Mouse (Mus musculus) ES-E14 (cell line): ENCODE measurements around the gene Rap1gap2. TPM values are rescaled to one million over a fixed set of nuclear protein-coding genes. Genes with fewer than 3 reads are reported as not detected.

Source experiments
- DNase-seq: peaks from one replicate; pipeline ENCODE4 v3.0.0-alpha.2; 2013; ENCODE audit warnings: low read depth, low spot score
- H3K27ac ChIP-seq: 2 replicates; pipeline ENCODE4 v1.5.1; 2012; ENCODE audit warnings: low read depth, mild to moderate bottlenecking, low read length, moderate library complexity, mixed read lengths; ENCODE audit not compliant: poor library complexity, insufficient read depth, severe bottlenecking
- H3K36me3 ChIP-seq: 2 replicates; pipeline ENCODE4 v1.6.1; 2012; ENCODE audit warnings: mild to moderate bottlenecking, low read length, moderate library complexity, mixed read lengths; ENCODE audit not compliant: control insufficient read depth, poor library complexity, insufficient read depth, severe bottlenecking
- H3K4me1 ChIP-seq, 2 experiments: fragments of 150-350 bp in 1 of 2; sonication (generic) in 1 of 2; 2 replicates each; pipeline ENCODE4 v1.6.1; 2012; ENCODE audit warnings: low read length in 2 of 2, mild to moderate bottlenecking in 1 of 2, mixed read lengths in 1 of 2; ENCODE audit not compliant: control insufficient read depth in 2 of 2, insufficient read depth in 2 of 2, poor library complexity in 1 of 2
- H3K4me3 ChIP-seq, 2 experiments: fragments of 150-350 bp in 1 of 2; sonication (generic) in 1 of 2; 2 replicates each; pipeline ENCODE4 v1.5.1; 2012; ENCODE audit warnings: low read length in 2 of 2, low read depth in 1 of 2, mild to moderate bottlenecking in 1 of 2, mixed read lengths in 1 of 2; ENCODE audit not compliant: insufficient read depth in 1 of 2, poor library complexity in 1 of 2, severe bottlenecking in 1 of 2
- H3K9ac ChIP-seq: 2 replicates; pipeline ENCODE4 v1.6.1; 2012; ENCODE audit warnings: low read depth, mild to moderate bottlenecking, low read length, mixed read lengths; ENCODE audit not compliant: poor library complexity, insufficient read depth, severe bottlenecking
- H3K9me3 ChIP-seq: fragments of 150-350 bp; sonication (generic); 2 replicates; pipeline ENCODE4 v1.6.1; 2012; ENCODE audit warnings: low read depth, mild to moderate bottlenecking, low read length; ENCODE audit not compliant: control insufficient read depth, insufficient read depth
- CHD2 ChIP-seq: IDR thresholded peaks from 2 replicates; pipeline ENCODE4 v1.6.1; 2014; ENCODE audit warnings: mild to moderate bottlenecking, low read depth, low read length, inconsistent platforms
- HCFC1 ChIP-seq: IDR thresholded peaks from 2 replicates; pipeline ENCODE4 v1.6.1; 2012; ENCODE audit warnings: low read length, inconsistent platforms, borderline replicate concordance; ENCODE audit not compliant: insufficient read depth
- MAFK ChIP-seq: IDR thresholded peaks from 2 replicates; pipeline ENCODE4 v1.6.1; 2014; ENCODE audit warnings: mild to moderate bottlenecking, low read depth, low read length, inconsistent platforms; ENCODE audit not compliant: insufficient read depth
- ZC3H11A ChIP-seq: IDR thresholded peaks from 2 replicates; pipeline ENCODE4 v1.6.1; 2012; ENCODE audit warnings: low read depth, mild to moderate bottlenecking, inconsistent platforms, low read length, borderline replicate concordance
- ZNF384 ChIP-seq: IDR thresholded peaks from 2 replicates; pipeline ENCODE4 v1.6.1; 2012; ENCODE audit warnings: low read depth, low read length, inconsistent platforms
- in situ Hi-C, 2 experiments: fragments of 600-800 bp; cut with MboI; formaldehyde crosslinking; loops; one replicate each; pipeline ENCODE4 v1.15.1; 2025; ENCODE audit warnings: low sequenced_read_pairs in 2 of 2, inconsistent platforms in 1 of 2; ENCODE audit not compliant: unreplicated experiment in 2 of 2
- total RNA-seq: library from RNA; depleted of rRNA; stranded (reverse); fragments of 300-350 nt; gene quantifications from 2 replicates; pipeline ENCODE4 v1.2.3, GENCODE M21; 2012

Gene Rap1gap2
- total RNA-seq, 1 experiment, result 2.7 TPM

GRCm38 (mm10) chr11:74548781-74549382, 61.8 kb downstream of the Rap1gap2 start:
- DNase-seq, result peak; percentile 64
- Histone ChIP-seq H3K27ac (no peak overlapping the region), H3K9ac (no peak overlapping the region), H3K9me3 (no peaks in the 10 kb centered on the region), H3K4me3 (no peak overlapping the region), H3K36me3 (no peaks in the 10 kb centered on the region), H3K4me1 (peaks cover 10 to 22% of the 10 kb centered on the region in 2 experiments)
- TF ChIP-seq MAFK, result no peak
- no peak for TF ChIP-seq CHD2
- no peak for TF ChIP-seq ZNF384
- TF ChIP-seq HCFC1, result no peak
- TF ChIP-seq ZC3H11A, result no peak
- in situ Hi-C loops, result loop anchor here in 1 of 2 experiments (25.0 kb wide), 1 partner anchor 162 kb away; no protein-coding TSS in a partner anchor

GRCm38 (mm10) chr11:74546933-74547694, 63.6 kb downstream of the Rap1gap2 start:
- no peak for DNase-seq
- peaks cover 10 to 22% of the 10 kb centered on the region in 2 experiments for H3K4me1 ChIP-seq
- H3K27ac ChIP-seq, result no peak overlapping the region; the same call in 1 of the 2 replicates
- H3K9me3 ChIP-seq, result no peaks in the 10 kb centered on the region
- peak overlapping the region in 1 of 2 experiments; percentile 14; a peak in 1 of 4 replicates for H3K4me3 ChIP-seq
- H3K9ac ChIP-seq, result peak overlapping the region; percentile 43; the same call in 1 of the 2 replicates
- no peaks in the 10 kb centered on the region for H3K36me3 ChIP-seq
- in situ Hi-C loops, result loop anchor here in 1 of 2 experiments (25.0 kb wide), 1 partner anchor 160 kb away; no protein-coding TSS in a partner anchor
- TF ChIP-seq ZNF384 (no peak), HCFC1 (no peak), ZC3H11A (peak; percentile 57; the same call in 1 of the 2 replicates)

DNA sequence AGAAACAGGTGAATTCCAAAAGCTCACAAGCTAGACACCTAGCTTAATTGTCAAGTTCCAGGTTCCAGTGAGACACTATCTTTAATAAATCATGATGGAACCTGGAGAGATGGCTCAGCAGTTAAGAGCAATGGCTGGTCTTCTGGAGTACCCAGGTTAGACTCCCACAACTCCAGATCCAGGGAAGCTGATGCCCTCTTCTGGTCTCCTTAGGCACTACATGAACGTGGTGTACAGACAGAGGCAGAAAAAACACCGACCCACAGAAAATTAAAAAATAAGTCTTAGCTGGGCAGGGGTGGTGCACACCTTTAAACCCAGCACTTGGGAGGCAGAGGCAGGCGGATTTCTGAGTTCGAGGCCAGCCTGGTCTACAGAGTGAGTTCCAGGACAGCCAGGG, 64.5 kb downstream of the Rap1gap2 start:
- H3K4me1 ChIP-seq, result peaks cover 10 to 22% of the 10 kb centered on the region in 2 experiments
- DNase-seq, result no peak
- TF ChIP-seq MAFK (no peak), ZNF384 (no peak), ZC3H11A (no peak), CHD2 (no peak), HCFC1 (no peak)

DNA sequence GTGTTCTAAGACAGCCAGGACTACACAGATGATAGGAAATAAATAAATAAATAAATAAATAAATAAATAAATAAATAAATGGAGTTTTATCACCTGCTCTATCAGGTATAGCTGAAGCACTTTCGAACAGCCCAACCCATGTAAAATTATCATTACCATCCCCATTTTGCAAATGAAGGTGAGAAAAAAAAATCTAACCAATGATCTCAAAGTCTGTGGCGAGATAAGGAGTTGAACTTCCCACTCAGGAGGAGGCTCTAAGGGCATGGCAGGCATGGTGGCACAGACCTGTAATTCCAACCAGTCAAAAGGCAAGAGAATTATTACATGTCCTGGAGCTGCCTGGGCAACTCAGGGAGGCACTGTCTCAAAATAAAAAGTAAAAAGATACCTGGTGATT, 65.2 kb downstream of the Rap1gap2 start:
- Histone ChIP-seq H3K9me3 (no peaks in the 10 kb centered on the region), H3K4me3 (no peak overlapping the region), H3K36me3 (no peaks in the 10 kb centered on the region), H3K27ac (no peak overlapping the region), H3K4me1 (peaks cover 8 to 18% of the 10 kb centered on the region in 2 experiments), H3K9ac (no peak overlapping the region)
- TF ChIP-seq ZNF384 (no peak), CHD2 (no peak), MAFK (no peak), ZC3H11A (no peak), HCFC1 (no peak)
- no peak for DNase-seq
- in situ Hi-C loops, result loop anchor here in 1 of 2 experiments (25.0 kb wide), 1 partner anchor 158 kb away; no protein-coding TSS in a partner anchor

More for the DNA sequence above, 64.5 kb downstream of the Rap1gap2 start:
- no peak overlapping the region for H3K27ac ChIP-seq
- no peak overlapping the region for H3K4me3 ChIP-seq
- in situ Hi-C loops, result loop anchor here in 1 of 2 experiments (25.0 kb wide), 1 partner anchor 159 kb away; no protein-coding TSS in a partner anchor
- no peaks in the 10 kb centered on the region for H3K36me3 ChIP-seq
- H3K9me3 ChIP-seq, result no peaks in the 10 kb centered on the region
- no peak overlapping the region for H3K9ac ChIP-seq
